Mouse (Mus musculus) midbrain, embryonic 16.5 days (tissue): ENCODE results near the gene Socs4. TPM values are rescaled to one million over a fixed set of nuclear protein-coding genes. Genes with fewer than 3 reads are reported as not detected.
A peak's percentile ranks its signal among the peaks of the same experiment; 100 is the strongest.

Source experiments
- ATAC-seq: fragments of 200-750 bp; cut with Nextera tagmentation; 2 replicates; pipeline ENCODE4 v1.8.0; 2017; ENCODE audit warnings: moderate TSS enrichment
- H3K27ac ChIP-seq: fragments of 300-500 bp; sonication (generic); 2 replicates; pipeline ENCODE4 v1.5.1; 2014; ENCODE audit warnings: mild to moderate bottlenecking, low read length, mixed read lengths
- H3K27me3 ChIP-seq: fragments of 300-500 bp; sonication (generic); 2 replicates; pipeline ENCODE4 v1.6.1; 2014; ENCODE audit warnings: low read depth, low read length, mixed read lengths; ENCODE audit not compliant: control insufficient read depth, insufficient read depth
- H3K36me3 ChIP-seq: fragments of 300-500 bp; sonication (generic); 2 replicates; pipeline ENCODE4 v1.6.1; 2014; ENCODE audit warnings: mild to moderate bottlenecking, low read length, moderate library complexity, mixed read lengths; ENCODE audit not compliant: control insufficient read depth, insufficient read depth
- H3K4me1 ChIP-seq: fragments of 300-500 bp; sonication (generic); 2 replicates; pipeline ENCODE4 v1.6.1; 2014; ENCODE audit warnings: mild to moderate bottlenecking, low read length, mixed read lengths; ENCODE audit not compliant: control insufficient read depth, insufficient read depth
- H3K4me2 ChIP-seq: fragments of 300-500 bp; sonication (generic); 2 replicates; pipeline ENCODE4 v1.6.1; 2014; ENCODE audit warnings: mild to moderate bottlenecking, low read length, mixed read lengths
- H3K4me3 ChIP-seq: fragments of 300-500 bp; sonication (generic); 2 replicates; pipeline ENCODE4 v1.5.1; 2014; ENCODE audit warnings: low read depth, mild to moderate bottlenecking, low read length, moderate library complexity, mixed read lengths
- H3K9ac ChIP-seq: fragments of 300-500 bp; sonication (generic); 2 replicates; pipeline ENCODE4 v1.6.1; 2014; ENCODE audit warnings: low read depth, low read length, mixed read lengths
- H3K9me3 ChIP-seq: fragments of 300-500 bp; sonication (generic); replicated peaks from 2 replicates; pipeline ENCODE4 v1.6.1; 2014; ENCODE audit warnings: mild to moderate bottlenecking, low read length, mixed read lengths; ENCODE audit not compliant: control insufficient read depth, poor library complexity, severe bottlenecking
- WGBS: fragments of 180-500 bp; shearing (Covaris S2); extraction: QIAGEN DNeasy Blood & Tissue Kit; methylation state at CpG from one replicate; pipeline ENCODE4 v1.1.7; 2014; 5-methylcytosine and 5-hydroxymethylcytosine counted together
- polyA plus RNA-seq: library from polyadenylated mRNA; unstranded; fragments of >200 nt; fragmentation: Nextera tagmentation; extraction: Ambion mirVana; gene quantifications from 2 replicates; pipeline ENCODE4 v1.2.1, GENCODE M21; 2015

The Socs4 gene
- polyA plus RNA-seq, 1 experiment from 2014 or later = 1.7 TPM

DNA sequence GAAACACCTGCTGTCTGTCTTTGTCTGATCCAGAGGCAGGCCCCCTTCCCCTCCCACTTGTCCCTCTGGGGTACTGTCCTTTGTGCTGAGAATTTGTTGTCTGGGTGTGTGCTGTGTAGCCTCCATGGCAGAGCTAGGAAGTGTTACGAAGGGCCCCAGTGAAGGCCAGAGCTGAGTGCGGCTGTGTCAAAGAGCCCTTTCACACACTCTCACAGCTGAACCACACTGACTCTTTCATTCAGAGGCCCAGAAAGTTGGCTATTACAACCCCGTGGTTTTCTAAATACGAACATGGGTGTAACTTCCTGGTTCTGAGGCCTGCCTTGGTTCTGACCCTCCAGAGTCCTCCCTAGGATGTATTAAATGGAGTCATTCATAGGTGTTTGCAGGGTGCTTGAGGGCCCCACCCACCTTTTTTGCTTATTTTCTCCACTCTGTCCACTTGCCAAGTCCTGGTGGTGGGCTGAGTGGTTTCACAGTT, 65.1 kb downstream of the Socs4 start:
- peak; percentile 60; the same call in 1 of the 2 replicates for ATAC-seq
- WGBS = 58% methylated on average over 4 of the region's 4 CpGs
- H3K27me3 ChIP-seq = no peaks in the 10 kb centered on the region
- no peak overlapping the region for H3K4me3 ChIP-seq
- no peaks in the 10 kb centered on the region for H3K36me3 ChIP-seq
- H3K9ac ChIP-seq = no peak overlapping the region
- no peak overlapping the region for H3K4me2 ChIP-seq
- H3K4me1 ChIP-seq = no peaks in the 10 kb centered on the region
- no peak overlapping the region for H3K27ac ChIP-seq
- no peaks in the 10 kb centered on the region for H3K9me3 ChIP-seq

Other genes starting within 250 kb of the Socs4 start
- gene Gch1, start 87.5 kb upstream of the Socs4 start, polyA plus RNA-seq = 5.3 and 6.0 TPM in 2 replicates
- gene Wdhd1, start 74 bp upstream of the Socs4 start, polyA plus RNA-seq = 14.5 and 17.7 TPM in 2 replicates
- gene Mapk1ip1l, start 21.3 kb downstream of the Socs4 start, polyA plus RNA-seq = 47.3 and 51.3 TPM in 2 replicates
- 2.6 and 5.0 TPM in 2 replicates for gene Lgals3, start 90.8 kb downstream of the Socs4 start, polyA plus RNA-seq
- 3.8 and 4.4 TPM in 2 replicates for gene Dlgap5, start 141.5 kb downstream of the Socs4 start, polyA plus RNA-seq
- gene Fbxo34, start 173.5 kb downstream of the Socs4 start, polyA plus RNA-seq = 30.0 and 32.6 TPM in 2 replicates